Mouse (Mus musculus) limb, embryonic 12.5 days (tissue): Measurements from ENCODE around the gene Clcn3. TPM values are rescaled to one million over a fixed set of nuclear protein-coding genes. Genes with fewer than 3 reads are reported as not detected.
A peak's percentile ranks its signal among the peaks of the same experiment; 100 is the strongest.
"Not testable (repeated sequence)": the region's sequence is repeated elsewhere in the genome, so short reads cannot be mapped to it uniquely, and the experiment has no call there.

Source experiments
- ATAC-seq: fragments of 200-750 bp; cut with Nextera tagmentation; 2 replicates; pipeline ENCODE4 v1.8.0; 2017; ENCODE audit warnings: low read depth, moderate TSS enrichment; ENCODE audit not compliant: insufficient number of reproducible peaks, insufficient read depth, low FRiP score, low TSS enrichment
- H3K27ac ChIP-seq: fragments of 300-500 bp; sonication (generic); 2 replicates; pipeline ENCODE4 v1.5.1; 2016; ENCODE audit warnings: mild to moderate bottlenecking, moderate library complexity
- H3K27me3 ChIP-seq: fragments of 300-500 bp; sonication (generic); 2 replicates; pipeline ENCODE4 v1.6.1; 2016; ENCODE audit warnings: mild to moderate bottlenecking, moderate library complexity
- H3K36me3 ChIP-seq: fragments of 300-500 bp; sonication (generic); 2 replicates; pipeline ENCODE4 v1.6.1; 2016; ENCODE audit warnings: mild to moderate bottlenecking, moderate library complexity
- H3K4me1 ChIP-seq: fragments of 300-500 bp; sonication (generic); replicated peaks from 2 replicates; pipeline ENCODE4 v1.6.1; 2016
- H3K4me2 ChIP-seq: fragments of 300-500 bp; sonication (generic); 2 replicates; pipeline ENCODE4 v1.6.1; 2016; ENCODE audit warnings: mild to moderate bottlenecking, moderate library complexity
- H3K4me3 ChIP-seq: fragments of 300-500 bp; sonication (generic); replicated peaks from 2 replicates; pipeline ENCODE4 v1.5.1; 2016; ENCODE audit warnings: mild to moderate bottlenecking
- H3K9ac ChIP-seq: fragments of 300-500 bp; sonication (generic); replicated peaks from 2 replicates; pipeline ENCODE4 v1.6.1; 2016; ENCODE audit warnings: mild to moderate bottlenecking, moderate library complexity
- H3K9me3 ChIP-seq: fragments of 300-500 bp; sonication (generic); 2 replicates; pipeline ENCODE4 v1.6.1; 2016; ENCODE audit warnings: mild to moderate bottlenecking, moderate library complexity
- WGBS: fragments of 180-500 bp; shearing (Covaris S2); methylation state at CpG from one replicate; pipeline ENCODE4 v1.1.7; 2016; 5-methylcytosine and 5-hydroxymethylcytosine counted together
- polyA plus RNA-seq: library from polyadenylated mRNA; unstranded; fragments of >200 nt; fragmentation: Nextera tagmentation; extraction: Ambion mirVana; gene quantifications from 2 replicates; pipeline ENCODE4 v1.2.1, GENCODE M21; 2016

Clcn3 gene
- polyA plus RNA-seq, result 12.2 and 12.4 TPM in 2 replicates

GRCm38 (mm10) chr8:60982701-60983687 is at the start of gene Clcn3:
Gene Clcn3 (minus strand): TSS chr8:60983300.
- WGBS, result under 1% methylated on average over 101 of the region's 101 CpGs
- Histone ChIP-seq H3K27me3 (no peaks in the 10 kb centered on the region), H3K4me2 (peak within 1 kb of the TSS; percentile 95), H3K36me3 (no peaks in the 10 kb centered on the region), H3K9ac (peak within 1 kb of the TSS; percentile 66), H3K9me3 (no peaks in the 10 kb centered on the region), H3K4me1 (peaks cover 5% of the 10 kb centered on the region; the same call in 1 of the 2 replicates), H3K4me3 (peak within 1 kb of the TSS; percentile 76), H3K27ac (peak within 1 kb of the TSS; percentile 69)
- peak; percentile 99 for ATAC-seq

- H3K27me3 ChIP-seq, result no peaks in the 10 kb centered on the region
- H3K4me3 ChIP-seq, result no peak overlapping the region
- H3K4me2 ChIP-seq, result no peak overlapping the region
- H3K36me3 ChIP-seq, result no peaks in the 10 kb centered on the region
- WGBS, result 97% methylated on average over 3 of the region's 3 CpGs
- H3K27ac ChIP-seq, result no peak overlapping the region
- no peak overlapping the region for H3K9ac ChIP-seq
- 0 out of 2 replicates have a peak, but pooled peaks cover 9% of the 10 kb centered on the region for H3K9me3 ChIP-seq
- peaks cover 5% of the 10 kb centered on the region; the same call in 1 of the 2 replicates for H3K4me1 ChIP-seq
- no peak for ATAC-seq
Measured at GRCm38 (mm10) chr8:60996468-60996867, 13.4 kb upstream of the Clcn3 start.

- Histone ChIP-seq H3K4me3 (peak overlapping the region; percentile 67), H3K27me3 (no peaks in the 10 kb centered on the region), H3K36me3 (no peaks in the 10 kb centered on the region), H3K4me1 (peaks cover 5% of the 10 kb centered on the region; the same call in 1 of the 2 replicates), H3K4me2 (peak overlapping the region; percentile 85), H3K27ac (peak overlapping the region; percentile 90), H3K9ac (peak overlapping the region; percentile 75), H3K9me3 (0 out of 2 replicates have a peak, but pooled peaks cover 8% of the 10 kb centered on the region)
- 4% methylated on average over 12 of the region's 12 CpGs for WGBS
- no peak for ATAC-seq
Measured at GRCm38 (mm10) chr8:60993639-60993986, 10.5 kb upstream of the Clcn3 start.

GRCm38 (mm10) chr8:60992910-60993638 is 10.0 kb upstream of the Clcn3 start, which contains the start of gene Nek1:
Gene Nek1 (plus strand): TSS chr8:60993195.
- H3K9me3 ChIP-seq, result 0 out of 2 replicates have a peak, but pooled peaks cover 2% of the 10 kb centered on the region
- peak within 1 kb of the TSS; percentile 85 for H3K4me2 ChIP-seq
- peak within 1 kb of the TSS; percentile 75 for H3K9ac ChIP-seq
- peaks cover 5% of the 10 kb centered on the region; the same call in 1 of the 2 replicates for H3K4me1 ChIP-seq
- WGBS, result under 1% methylated on average over 57 of the region's 57 CpGs
- no peaks in the 10 kb centered on the region for H3K27me3 ChIP-seq
- H3K36me3 ChIP-seq, result no peaks in the 10 kb centered on the region
- peak; percentile 95 for ATAC-seq
- peak within 1 kb of the TSS; percentile 90 for H3K27ac ChIP-seq
- H3K4me3 ChIP-seq, result peak within 1 kb of the TSS; percentile 67

- H3K36me3 ChIP-seq, result no peaks in the 10 kb centered on the region
- peak overlapping the region; percentile 85 for H3K4me2 ChIP-seq
- 0% methylated on average over 15 of the region's 16 CpGs for WGBS
- no peaks in the 10 kb centered on the region for H3K9me3 ChIP-seq
- ATAC-seq, result peak; percentile 90
- H3K27ac ChIP-seq, result peak overlapping the region; percentile 90
- H3K4me1 ChIP-seq, result peaks cover 5% of the 10 kb centered on the region; the same call in 1 of the 2 replicates
- peak overlapping the region; percentile 63 for H3K9ac ChIP-seq
- no peaks in the 10 kb centered on the region for H3K27me3 ChIP-seq
- H3K4me3 ChIP-seq, result peak overlapping the region; percentile 67
Measured at GRCm38 (mm10) chr8:60992561-60992909, 9.4 kb upstream of the Clcn3 start.

- not testable (repeated sequence) for H3K4me3 ChIP-seq
Measured at GRCm38 (mm10) chr8:60984260-60985010, 1.3 kb upstream of the Clcn3 start.

GRCm38 (mm10) chr8:60983688-60984079 is 584 bp upstream of the Clcn3 start:
- peak; percentile 33 for ATAC-seq
- no peaks in the 10 kb centered on the region for H3K27me3 ChIP-seq
- H3K4me1 ChIP-seq, result peaks cover 5% of the 10 kb centered on the region; the same call in 1 of the 2 replicates
- H3K9ac ChIP-seq, result peak overlapping the region; percentile 66
- 15% methylated on average over 9 of the region's 9 CpGs for WGBS
- no peaks in the 10 kb centered on the region for H3K36me3 ChIP-seq
- H3K4me3 ChIP-seq, result peak overlapping the region; percentile 76
- 0 out of 2 replicates have a peak overlapping the region, but pooled peaks have one; percentile 50 for H3K27ac ChIP-seq
- H3K4me2 ChIP-seq, result peak overlapping the region; percentile 95
- no peaks in the 10 kb centered on the region for H3K9me3 ChIP-seq

More at GRCm38 (mm10) chr8:60984260-60985010, 1.3 kb upstream of the Clcn3 start:
- 93% methylated on average over 17 of the region's 17 CpGs for WGBS
- not testable (repeated sequence) for H3K4me2 ChIP-seq, H3K27ac ChIP-seq, H3K36me3 ChIP-seq, H3K9me3 ChIP-seq, H3K9ac ChIP-seq, H3K4me1 ChIP-seq, ATAC-seq, H3K27me3 ChIP-seq

- no peak for ATAC-seq
- Histone ChIP-seq H3K9ac (no peak overlapping the region), H3K4me2 (peak overlapping the region; percentile 95), H3K4me3 (no peak overlapping the region), H3K27me3 (no peaks in the 10 kb centered on the region), H3K36me3 (no peaks in the 10 kb centered on the region), H3K27ac (no peak overlapping the region), H3K9me3 (no peaks in the 10 kb centered on the region), H3K4me1 (peaks cover 5% of the 10 kb centered on the region; the same call in 1 of the 2 replicates)
- WGBS, result 6% methylated on average over 1 of the region's 1 CpGs
Measured at GRCm38 (mm10) chr8:60981388-60981787, 1.7 kb downstream of the Clcn3 start.

- no peak overlapping the region for H3K4me3 ChIP-seq
- no peaks in the 10 kb centered on the region for H3K9me3 ChIP-seq
- peaks cover 5% of the 10 kb centered on the region; the same call in 1 of the 2 replicates for H3K4me1 ChIP-seq
- H3K4me2 ChIP-seq, result no peak overlapping the region
- no peak overlapping the region for H3K9ac ChIP-seq
- ATAC-seq, result no peak
- no peak overlapping the region for H3K27ac ChIP-seq
- H3K27me3 ChIP-seq, result no peaks in the 10 kb centered on the region
- WGBS, result 60% methylated on average over 5 of the region's 5 CpGs
- H3K36me3 ChIP-seq, result no peaks in the 10 kb centered on the region
Measured at GRCm38 (mm10) chr8:60978496-60978895, 4.6 kb downstream of the Clcn3 start.

GRCm38 (mm10) chr8:60976818-60977217 is 6.3 kb downstream of the Clcn3 start:
- no peak for ATAC-seq
- Histone ChIP-seq H3K27me3 (no peaks in the 10 kb centered on the region), H3K9me3 (no peaks in the 10 kb centered on the region), H3K9ac (no peak overlapping the region), H3K4me3 (no peak overlapping the region), H3K27ac (no peak overlapping the region), H3K4me2 (no peak overlapping the region), H3K4me1 (peaks cover 13% of the 10 kb centered on the region), H3K36me3 (no peaks in the 10 kb centered on the region)
- WGBS, result 70% methylated on average over 9 of the region's 9 CpGs
